Mouse (Mus musculus) embryonic fibroblast, embryonic 13.5 days (primary cell): ENCODE measurements around the gene Igfn1.

Experiments used
- CTCF ChIP-seq: IDR thresholded peaks from 2 replicates; pipeline ENCODE4 v1.5.1; 2011; ENCODE audit warnings: mild to moderate bottlenecking, control low read depth, low read length, moderate library complexity, borderline replicate concordance; ENCODE audit not compliant: insufficient read depth
- POLR2A ChIP-seq: IDR thresholded peaks from 2 replicates; pipeline ENCODE4 v1.6.1; 2011; ENCODE audit warnings: low read depth, mild to moderate bottlenecking, control low read depth, low read length, moderate library complexity

DNA sequence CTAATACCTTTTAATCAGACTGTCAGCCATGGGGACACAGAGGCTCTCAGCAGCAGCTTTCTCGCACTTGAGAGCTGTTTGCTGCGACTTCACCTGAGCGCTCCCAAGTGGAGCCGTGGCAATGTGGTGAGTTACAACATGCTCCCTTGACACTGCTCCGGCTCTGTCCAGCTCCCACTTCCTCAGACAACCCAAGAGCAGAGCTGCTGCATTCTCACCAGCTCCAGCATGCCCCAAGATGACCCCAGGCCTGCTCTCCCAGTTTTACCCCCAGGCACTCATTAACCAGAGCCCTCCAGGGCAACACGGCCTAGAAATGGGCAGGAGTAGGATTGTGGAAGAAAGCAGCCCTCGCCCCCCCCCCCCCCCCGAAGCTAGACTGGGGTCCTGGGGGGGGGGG, 25.6 kb upstream of the Igfn1 start:
- TF ChIP-seq CTCF: no peak
- no peak for TF ChIP-seq POLR2A
